Mouse (Mus musculus) embryonic facial prominence, embryonic 11.5 days (tissue): ENCODE measurements around the gene Rab17. TPM values are rescaled to one million over a fixed set of nuclear protein-coding genes. Genes with fewer than 3 reads are reported as not detected.

Source experiments
- ATAC-seq: fragments of 200-750 bp; cut with Nextera tagmentation; replicated peaks from 2 replicates; pipeline ENCODE4 v1.8.0; 2017; ENCODE audit warnings: low read depth; ENCODE audit not compliant: insufficient number of reproducible peaks, low FRiP score, low TSS enrichment
- DNase-seq: peaks from one replicate; pipeline ENCODE4 v3.0.0-alpha.2; 2015; ENCODE audit warnings: low spot score
- H3K27ac ChIP-seq: fragments of 300-500 bp; sonication (generic); replicated peaks from 2 replicates; pipeline ENCODE4 v1.5.1; 2014; ENCODE audit warnings: mild to moderate bottlenecking, low read depth, low read length, control low read depth
- H3K27me3 ChIP-seq: fragments of 300-500 bp; sonication (generic); 2 replicates; pipeline ENCODE4 v1.6.1; 2014; ENCODE audit warnings: mild to moderate bottlenecking, low read length, moderate library complexity, mixed read lengths; ENCODE audit not compliant: control insufficient read depth, insufficient read depth
- H3K36me3 ChIP-seq: fragments of 300-500 bp; sonication (generic); replicated peaks from 2 replicates; pipeline ENCODE4 v1.6.1; 2014; ENCODE audit warnings: low read depth, mild to moderate bottlenecking, low read length, moderate library complexity, mixed read lengths; ENCODE audit not compliant: control insufficient read depth, insufficient read depth
- H3K4me1 ChIP-seq: fragments of 300-500 bp; sonication (generic); 2 replicates; pipeline ENCODE4 v1.6.1; 2014; ENCODE audit warnings: low read length, mixed read lengths; ENCODE audit not compliant: control insufficient read depth, insufficient read depth
- H3K4me2 ChIP-seq: fragments of 300-500 bp; sonication (generic); 2 replicates; pipeline ENCODE4 v1.6.1; 2014; ENCODE audit warnings: low read depth, mild to moderate bottlenecking, control low read depth, low read length, moderate library complexity
- H3K4me3 ChIP-seq: fragments of 300-500 bp; sonication (generic); 2 replicates; pipeline ENCODE4 v1.5.1; 2014; ENCODE audit warnings: low read depth, low read length, control low read depth
- H3K9ac ChIP-seq: fragments of 300-500 bp; sonication (generic); replicated peaks from 2 replicates; pipeline ENCODE4 v1.6.1; 2014; ENCODE audit warnings: mild to moderate bottlenecking, control low read depth, low read length
- H3K9me3 ChIP-seq: fragments of 300-500 bp; sonication (generic); replicated peaks from 2 replicates; pipeline ENCODE4 v1.6.1; 2016; ENCODE audit warnings: mild to moderate bottlenecking, low read length, inconsistent platforms, mixed read lengths; ENCODE audit not compliant: control insufficient read depth
- WGBS: fragments of 180-500 bp; shearing (Covaris S2); extraction: QIAGEN DNeasy Blood & Tissue Kit; methylation state at CpG from one replicate; pipeline ENCODE4 v1.1.7; 2014; 5-methylcytosine and 5-hydroxymethylcytosine counted together
- polyA plus RNA-seq: library from polyadenylated mRNA; unstranded; fragments of >200 nt; fragmentation: Nextera tagmentation; extraction: Ambion mirVana; gene quantifications from 2 replicates; pipeline ENCODE4 v1.2.1, GENCODE M21; 2014

Rab17 gene
- polyA plus RNA-seq, 1 experiment from 2014 or later: 0.70 TPM

DNA sequence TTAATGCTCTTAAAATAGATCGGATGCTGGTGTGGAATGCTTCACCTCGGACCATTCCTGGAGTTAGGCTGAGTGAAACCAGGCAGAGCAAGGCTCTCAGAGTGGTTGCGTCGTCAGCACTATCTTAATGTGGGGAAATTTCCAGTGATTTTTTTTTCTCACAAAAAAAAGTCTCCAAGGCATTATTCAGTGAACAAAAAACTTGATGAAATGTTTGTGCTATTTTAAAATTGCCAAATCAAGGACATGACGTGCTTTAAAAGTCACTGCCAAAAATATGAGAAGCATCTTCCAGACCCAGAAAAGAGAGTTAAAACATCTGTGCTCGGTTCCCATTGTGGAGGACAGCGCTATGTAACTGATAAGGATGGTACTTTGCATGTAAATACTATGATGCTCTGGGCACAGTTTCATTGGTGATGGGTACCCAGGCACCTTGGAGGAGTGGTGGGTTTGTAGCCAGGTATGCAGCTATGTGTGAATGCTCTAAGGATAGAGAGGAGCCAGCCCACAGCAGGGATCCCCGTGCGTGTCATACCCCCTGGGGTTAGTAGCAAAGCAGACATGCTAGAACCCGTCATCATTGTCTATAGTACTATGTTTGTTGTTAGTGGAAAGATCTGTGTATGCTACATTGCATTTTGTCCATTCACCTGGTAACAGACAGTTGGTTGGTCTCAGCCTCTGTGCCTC lies 11.3 kb upstream of the Rab17 start:
- Histone ChIP-seq H3K4me2 (no peak overlapping the region), H3K9ac (no peak overlapping the region), H3K27me3 (no peaks in the 10 kb centered on the region), H3K4me1 (no peaks in the 10 kb centered on the region), H3K4me3 (no peak overlapping the region), H3K27ac (no peak overlapping the region), H3K36me3 (no peaks in the 10 kb centered on the region), H3K9me3 (no peaks in the 10 kb centered on the region)
- WGBS: 76% methylated on average over 10 of the region's 10 CpGs
- ATAC-seq: no peak
- DNase-seq: no peak

DNA sequence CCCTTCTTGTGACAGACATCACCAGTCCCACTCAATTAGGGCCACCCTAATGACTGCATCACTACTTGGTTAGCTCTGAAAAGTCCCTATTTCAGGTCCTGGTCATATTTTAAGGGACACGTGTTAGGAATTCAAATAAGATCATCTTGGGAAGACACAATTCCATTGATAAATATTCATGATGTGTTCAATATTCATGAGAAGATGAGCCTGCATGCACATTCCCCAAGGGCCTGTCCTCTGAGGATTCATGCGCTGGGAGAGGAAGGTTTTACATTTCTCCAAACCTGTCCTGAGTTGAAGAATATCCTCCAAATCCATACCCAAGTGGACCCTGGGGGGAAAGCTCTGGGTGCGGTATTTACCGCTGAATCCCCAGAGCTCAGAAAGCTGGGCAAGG lies 6.5 kb upstream of the Rab17 start:
- Histone ChIP-seq H3K4me3 (no peak overlapping the region), H3K36me3 (no peaks in the 10 kb centered on the region), H3K4me1 (peaks cover 8% of the 10 kb centered on the region), H3K9me3 (no peaks in the 10 kb centered on the region), H3K4me2 (no peak overlapping the region), H3K27ac (no peak overlapping the region), H3K9ac (no peak overlapping the region), H3K27me3 (no peaks in the 10 kb centered on the region)
- WGBS: 86% methylated on average over 4 of the region's 4 CpGs
- ATAC-seq (no peak), DNase-seq (no peak)

DNA sequence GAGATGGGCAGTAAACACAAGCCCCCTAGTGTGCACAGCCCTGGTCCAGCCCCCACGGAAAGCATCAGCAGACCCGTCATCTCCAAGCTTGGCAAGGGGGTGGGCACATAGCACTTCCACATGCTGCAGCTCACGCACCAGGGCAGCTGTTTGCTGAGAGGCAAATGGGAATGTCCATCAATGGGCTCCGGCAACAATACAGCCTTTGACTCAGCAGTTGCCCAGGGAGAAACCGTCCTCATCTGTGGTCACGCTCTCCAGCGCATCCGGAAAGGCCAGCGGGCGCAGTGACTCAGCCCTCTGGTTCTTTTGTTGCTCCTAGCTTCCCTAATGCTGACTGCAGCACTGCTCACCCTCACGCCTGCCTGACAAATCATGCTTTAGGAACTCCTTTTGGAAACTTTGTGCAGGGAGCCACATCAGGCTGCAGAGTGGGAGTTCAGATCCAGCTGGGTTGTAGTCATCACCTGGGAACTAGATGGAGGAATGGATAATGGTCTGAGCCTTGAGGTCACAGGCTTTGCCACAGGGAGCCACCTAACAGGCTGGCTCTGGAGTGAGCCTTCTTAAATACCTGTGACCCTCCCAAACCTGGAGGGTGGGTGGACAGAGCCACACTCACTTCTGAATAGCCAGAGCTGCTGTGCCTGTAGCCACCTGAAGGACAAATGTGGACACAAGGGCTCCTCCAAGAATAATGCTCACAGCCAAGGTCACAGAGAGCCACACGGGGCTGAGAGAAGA lies 5.6 kb upstream of the Rab17 start:
- H3K27ac ChIP-seq: no peak overlapping the region
- no peak overlapping the region; the same call in 1 of the 2 replicates for H3K4me2 ChIP-seq
- ATAC-seq (peak; percentile 78), DNase-seq (peak; percentile 54)
- no peaks in the 10 kb centered on the region for H3K27me3 ChIP-seq
- no peaks in the 10 kb centered on the region for H3K9me3 ChIP-seq
- peaks cover 8% of the 10 kb centered on the region for H3K4me1 ChIP-seq
- no peak overlapping the region for H3K9ac ChIP-seq
- WGBS: 15% methylated on average over 12 of the region's 12 CpGs
- no peak overlapping the region for H3K4me3 ChIP-seq
- no peaks in the 10 kb centered on the region for H3K36me3 ChIP-seq

DNA sequence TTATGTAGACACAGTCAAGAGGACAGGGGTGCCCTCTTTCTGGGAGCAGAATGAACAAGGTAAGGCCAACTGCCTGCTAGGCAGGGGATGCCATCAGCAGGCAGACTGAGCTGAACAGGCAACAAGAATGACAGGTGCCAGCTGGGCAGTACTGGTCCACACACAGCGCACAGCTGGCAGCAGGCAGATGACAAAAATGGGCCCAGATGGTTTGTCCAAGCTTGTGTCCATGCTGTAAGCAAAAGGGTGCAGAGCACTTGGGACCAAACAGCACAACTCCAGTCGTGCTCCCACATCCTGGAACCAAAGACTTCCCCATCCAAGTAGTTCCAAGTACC lies 4.1 kb upstream of the Rab17 start:
- H3K4me3 ChIP-seq: no peak overlapping the region
- no peaks in the 10 kb centered on the region for H3K36me3 ChIP-seq
- H3K4me1 ChIP-seq: peaks cover 8% of the 10 kb centered on the region
- no peaks in the 10 kb centered on the region for H3K9me3 ChIP-seq
- DNase-seq: no peak
- no peak overlapping the region for H3K27ac ChIP-seq
- 79% methylated on average over 2 of the region's 2 CpGs for WGBS
- no peak overlapping the region for H3K4me2 ChIP-seq
- peak; percentile 14; the same call in 1 of the 2 replicates for ATAC-seq
- H3K27me3 ChIP-seq: no peaks in the 10 kb centered on the region
- H3K9ac ChIP-seq: no peak overlapping the region

DNA sequence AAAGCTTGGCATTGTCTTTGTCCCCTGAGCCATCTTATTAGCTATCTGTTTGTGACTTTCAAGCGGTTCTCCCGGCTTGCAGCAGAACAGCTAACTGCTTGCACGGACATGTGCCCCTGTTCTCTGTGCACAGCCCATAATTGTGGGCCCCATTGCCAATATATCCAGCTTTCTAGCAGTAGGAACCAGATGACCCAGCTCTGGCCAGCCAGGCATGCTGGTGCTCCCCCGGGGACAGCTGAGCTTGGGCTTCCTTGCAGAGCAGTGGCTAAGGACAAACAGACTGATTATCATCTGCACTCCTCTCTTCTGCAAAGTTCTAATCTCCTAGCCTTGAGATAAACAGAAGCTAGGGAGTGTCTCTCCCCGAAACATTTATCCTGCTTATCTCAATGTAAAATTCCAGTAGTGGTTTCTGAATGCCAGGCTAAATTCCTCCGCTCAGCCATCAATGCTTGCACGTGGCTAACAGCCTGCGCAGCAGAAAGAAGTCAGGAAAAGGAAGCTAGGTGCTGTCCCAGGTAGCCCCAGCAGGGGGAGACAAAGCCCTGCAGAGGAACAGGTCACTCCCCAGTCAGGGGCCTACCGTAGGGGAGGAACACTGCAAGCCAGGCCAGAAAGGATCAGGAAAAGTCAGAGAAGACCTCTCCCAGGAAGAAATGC lies 3.6 kb upstream of the Rab17 start:
- ATAC-seq: peak; percentile 36; the same call in 1 of the 2 replicates
- Histone ChIP-seq H3K27me3 (no peaks in the 10 kb centered on the region), H3K4me1 (peaks cover 8% of the 10 kb centered on the region), H3K27ac (no peak overlapping the region), H3K4me2 (no peak overlapping the region), H3K36me3 (no peaks in the 10 kb centered on the region), H3K9ac (no peak overlapping the region), H3K4me3 (no peak overlapping the region), H3K9me3 (no peaks in the 10 kb centered on the region)
- peak; percentile 95 for DNase-seq
- WGBS: 14% methylated on average over 9 of the region's 9 CpGs

DNA sequence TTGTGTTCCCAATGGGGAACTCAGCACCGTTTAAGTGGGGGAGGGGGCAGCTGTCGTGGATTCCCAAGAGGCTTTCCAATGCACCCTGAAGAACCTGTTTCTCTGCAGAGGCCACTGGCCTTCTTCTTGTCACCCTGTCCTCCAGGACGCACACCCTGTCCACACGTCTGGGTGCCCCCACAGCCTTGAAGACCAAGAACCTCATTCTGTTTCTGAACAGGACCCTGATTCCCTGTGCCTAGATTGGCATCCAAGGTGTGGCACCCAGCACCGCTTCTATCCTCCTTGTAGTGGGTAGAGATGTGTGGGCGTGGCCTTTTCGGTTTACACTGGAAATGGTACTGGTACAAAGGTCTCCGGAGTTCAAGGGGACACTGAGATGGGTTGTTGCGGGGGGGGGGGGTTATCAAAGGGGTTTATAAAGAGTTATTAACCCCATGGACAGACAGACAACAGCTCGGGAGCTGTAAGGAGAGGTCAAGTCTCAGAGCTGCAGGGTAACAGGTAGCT lies 475 bp upstream of the Rab17 start:
- Histone ChIP-seq H3K27ac (no peak overlapping the region), H3K4me3 (no peak overlapping the region), H3K4me1 (peaks cover 6% of the 10 kb centered on the region), H3K36me3 (no peaks in the 10 kb centered on the region), H3K9me3 (no peaks in the 10 kb centered on the region), H3K4me2 (no peak overlapping the region), H3K27me3 (no peaks in the 10 kb centered on the region), H3K9ac (no peak overlapping the region)
- ATAC-seq (no peak), DNase-seq (no peak)
- 76% methylated on average over 10 of the region's 10 CpGs for WGBS

DNA sequence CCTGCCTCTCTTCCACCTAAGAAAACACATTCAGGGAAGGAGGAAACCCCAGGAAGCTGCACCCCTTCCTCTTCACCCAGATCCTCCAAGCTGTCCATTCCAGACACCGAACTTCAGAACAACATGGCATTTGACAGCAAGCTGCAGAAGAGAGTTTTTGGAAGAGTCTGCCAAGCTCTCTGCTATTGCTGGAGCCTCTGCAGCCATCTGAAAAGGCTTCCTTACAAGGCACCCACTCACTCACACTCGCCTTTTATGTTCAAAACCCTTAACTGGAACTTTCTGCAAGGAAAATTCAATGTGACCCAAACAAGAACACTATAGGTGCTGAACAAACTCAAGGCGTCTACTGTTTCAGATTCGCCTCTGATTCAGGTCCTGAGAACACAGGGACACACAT lies 812 bp downstream of the Rab17 start:
- H3K4me2 ChIP-seq: no peak overlapping the region

DNA sequence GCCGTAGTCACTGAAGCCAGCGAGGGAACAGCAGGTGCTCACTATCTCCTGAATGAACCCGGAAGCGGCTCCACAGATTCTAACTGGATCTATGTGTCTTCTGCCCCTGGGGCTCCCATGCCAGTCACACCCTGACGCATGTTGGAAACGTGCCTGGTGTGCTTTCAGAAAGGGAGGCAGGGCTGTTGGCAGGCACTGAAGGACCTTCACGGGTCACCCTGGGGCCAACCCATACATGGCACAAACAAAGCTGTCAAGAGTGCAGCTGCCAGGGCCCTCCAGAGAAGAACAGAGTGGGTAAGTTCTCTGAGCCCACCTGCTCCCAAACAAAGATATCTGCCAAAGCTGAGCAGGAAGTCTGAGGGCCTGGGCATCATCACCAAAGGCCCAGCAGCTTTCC lies 1.9 kb downstream of the Rab17 start:
- no peak overlapping the region for H3K4me3 ChIP-seq
- ATAC-seq: no peak
- H3K27ac ChIP-seq: no peak overlapping the region
- peaks cover under 1% of the 10 kb centered on the region for H3K4me1 ChIP-seq
- H3K9me3 ChIP-seq: no peaks in the 10 kb centered on the region
- WGBS: 75% methylated on average over 7 of the region's 7 CpGs
- no peak overlapping the region for H3K9ac ChIP-seq
- no peak overlapping the region for H3K4me2 ChIP-seq
- H3K27me3 ChIP-seq: no peaks in the 10 kb centered on the region
- H3K36me3 ChIP-seq: no peaks in the 10 kb centered on the region
- DNase-seq: no peak

More for the DNA sequence above, 812 bp downstream of the Rab17 start:
- WGBS: 84% methylated on average over 4 of the region's 4 CpGs
- ATAC-seq (no peak), DNase-seq (no peak)
- no peaks in the 10 kb centered on the region for H3K36me3 ChIP-seq
- peaks cover 4% of the 10 kb centered on the region for H3K4me1 ChIP-seq
- H3K9ac ChIP-seq: no peak overlapping the region
- H3K27me3 ChIP-seq: no peaks in the 10 kb centered on the region
- no peaks in the 10 kb centered on the region for H3K9me3 ChIP-seq
- H3K4me3 ChIP-seq: no peak overlapping the region
- H3K27ac ChIP-seq: no peak overlapping the region
